Mouse (Mus musculus) hematopoietic stem cell, adult 5-6 weeks (primary cell): ENCODE results near the gene Rasl12. TPM values are rescaled to one million over a fixed set of nuclear protein-coding genes. Genes with fewer than 3 reads are reported as not detected.

ENCODE experiments used
- ATAC-seq, 2 experiments: fragments of 125-278 bp in 1 of 2; replicated peaks in 1 of 2; 2 replicates each; pipeline ENCODE4 v1.8.0; 2016 to 2017; ENCODE audit warnings: inconsistent platforms in 2 of 2, mild to moderate bottlenecking in 2 of 2, moderate number of reproducible peaks in 2 of 2, low read depth in 1 of 2, moderate TSS enrichment in 1 of 2; ENCODE audit not compliant: low FRiP score in 2 of 2, poor library complexity in 2 of 2, severe bottlenecking in 2 of 2, insufficient read depth in 1 of 2, low TSS enrichment in 1 of 2
- total RNA-seq: library from RNA; stranded (forward); fragments of 172-1452, 232-1000 nt; gene quantifications from 2 replicates; pipeline ENCODE4 v1.2.3, GENCODE M21; 2017

The Rasl12 gene
- total RNA-seq, 1 experiment from 2014 or later = 1.9 TPM

- ATAC-seq = peak in 1 of 2 experiments; percentile 56; a peak in 3 of 4 replicates
Observed at GRCm38 (mm10) chr9:65424393-65424792, 26.1 kb downstream of the Rasl12 start.

GRCm38 (mm10) chr9:65427511-65427910, 29.2 kb downstream of the Rasl12 start:
- ATAC-seq = no peak

- no peak for ATAC-seq
Observed at GRCm38 (mm10) chr9:65428003-65428402, 29.7 kb downstream of the Rasl12 start.

GRCm38 (mm10) chr9:65430401-65430800, 32.1 kb downstream of the Rasl12 start:
- ATAC-seq = no peak

- ATAC-seq = no peak
Observed at GRCm38 (mm10) chr9:65430921-65431320, 32.6 kb downstream of the Rasl12 start.

GRCm38 (mm10) chr9:65432236-65432635, 33.9 kb downstream of the Rasl12 start:
- ATAC-seq = peak; percentile 52 to 81; a peak in 3 of 4 replicates

- ATAC-seq = no peak
Observed at GRCm38 (mm10) chr9:65434140-65434539, 35.8 kb downstream of the Rasl12 start.

GRCm38 (mm10) chr9:65435211-65435610, 36.9 kb downstream of the Rasl12 start:
- ATAC-seq = no peak

GRCm38 (mm10) chr9:65435671-65436301, 37.5 kb downstream of the Rasl12 start, which contains the start of gene Mtfmt:
Mtfmt (plus strand) TSS chr9:65435782.
- ATAC-seq = peak; percentile 88 to 93

- no peak for ATAC-seq
Observed at GRCm38 (mm10) chr9:65444692-65445091, 46.4 kb downstream of the Rasl12 start.

GRCm38 (mm10) chr9:65447951-65448350, 49.6 kb downstream of the Rasl12 start:
- no peak for ATAC-seq

GRCm38 (mm10) chr9:65458975-65459374, 60.7 kb downstream of the Rasl12 start:
- ATAC-seq = no peak

- no peak for ATAC-seq
Observed at GRCm38 (mm10) chr9:65460198-65460597, 61.9 kb downstream of the Rasl12 start.

- ATAC-seq = peak; percentile 83 to 95
Observed at GRCm38 (mm10) chr9:65460732-65461442, 62.6 kb downstream of the Rasl12 start, which contains the start of gene Spg21. Spg21 (plus strand) TSS chr9:65460947.

- no peak for ATAC-seq
Observed at GRCm38 (mm10) chr9:65462544-65462943, 64.2 kb downstream of the Rasl12 start.

GRCm38 (mm10) chr9:65464161-65464560, 65.9 kb downstream of the Rasl12 start:
- ATAC-seq = no peak
